9 mouse cellular contexts compared by ENCODE assay signal in the genomic region with DNA sequence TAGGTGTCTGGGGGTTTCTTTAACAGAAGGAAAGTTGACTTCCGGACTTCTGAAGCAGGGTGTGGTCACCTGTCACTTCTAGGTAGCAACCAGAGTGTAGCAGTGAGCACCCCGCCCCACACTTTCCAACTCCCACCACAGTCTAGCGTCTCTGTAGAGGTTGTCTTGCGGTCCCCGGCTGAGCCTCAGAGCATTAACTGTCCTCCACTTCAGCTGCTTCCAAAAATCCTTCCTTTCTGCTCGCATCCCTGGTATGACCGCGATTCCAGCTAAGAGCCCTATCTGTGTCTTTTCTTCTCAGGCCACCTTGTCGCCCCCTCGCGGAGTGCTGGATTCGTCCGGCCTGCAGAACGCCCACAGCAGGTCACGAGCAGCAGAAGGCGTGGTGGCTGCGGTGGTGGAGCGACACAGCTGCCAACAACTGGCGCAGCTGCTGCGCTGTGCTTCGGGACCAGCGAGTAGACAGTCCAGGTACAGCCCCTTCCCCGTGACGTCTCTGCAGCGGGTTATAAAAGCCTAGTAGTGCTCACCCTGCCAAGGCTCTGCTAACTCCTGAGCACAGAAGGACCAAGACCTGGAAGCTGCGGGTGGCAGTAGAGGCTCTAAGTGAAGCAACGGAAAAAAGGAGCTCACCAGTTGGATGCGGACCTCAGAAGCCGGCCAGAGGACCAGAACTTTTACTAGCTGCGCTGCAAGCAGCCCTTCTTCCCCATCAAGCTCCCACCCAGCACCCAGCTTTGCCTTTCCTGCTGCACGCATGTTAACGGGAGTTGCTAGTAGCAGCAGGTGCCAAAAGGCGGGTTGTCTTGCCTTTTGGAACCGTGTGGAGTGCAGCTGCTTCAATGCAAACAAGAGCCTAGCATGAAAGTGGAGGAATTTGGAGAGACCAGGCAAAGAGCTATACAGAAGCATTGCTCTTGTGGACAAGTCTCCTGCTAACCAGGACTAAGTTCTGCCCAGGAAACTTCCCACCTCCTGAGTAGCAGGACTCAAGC. TPM values are rescaled to one million over a fixed set of nuclear protein-coding genes. Genes with fewer than 3 reads are reported as not detected.
DNase-seq lines count a peak whose midpoint lies in the region; ATAC-seq lines count a peak whose summit lies in the region.
"Had no signal": no experiment of that assay in that cellular context is flagged by ENCODE, and none has a peak within 500 bp of the region (broad histone marks: within the 10 kb centered on the region; RNA-seq: fewer than 3 reads in every experiment).

No protein-coding gene starts in this region.

- peak; percentile 47 to 60 for DNase-seq in layer of hippocampus, postnatal 10 days (ENCODE audit: low spot score in 2 of 2)
- DNase-seq in layer of hippocampus, adult 8-10 months (ENCODE audit: low spot score in 2 of 2): no peak
- DNase-seq in cerebellum, postnatal 14 days: peak; percentile 67 to 68
- peak; percentile 32 to 45 for DNase-seq in left cerebral cortex, postnatal 14 days (ENCODE audit: low spot score in 2 of 2)
- peak; percentile 91 for DNase-seq in midbrain, embryonic 11.5 days (ENCODE audit: low spot score, missing footprints)
- no peak for DNase-seq in urinary bladder, adult 2 months (ENCODE audit: low spot score)

- no peak overlapping the region for H3K27ac ChIP-seq in midbrain, embryonic 11.5 days (ENCODE audit: low read depth, low read length)

- H3K4me3 ChIP-seq in midbrain, embryonic 11.5 days (ENCODE audit: low read depth, low read length): peak overlapping the region; percentile 30
- H3K4me3 ChIP-seq: myocyte had no signal

- H3K36me3 ChIP-seq in midbrain, embryonic 11.5 days (ENCODE audit: control insufficient read depth, insufficient read depth, low read length): no peaks in the 10 kb centered on the region

- H3K9me3 ChIP-seq in midbrain, embryonic 11.5 days (ENCODE audit: control insufficient read depth, low read length): no peaks in the 10 kb centered on the region

- peak overlapping the region; percentile 27 for H3K9ac ChIP-seq in midbrain, embryonic 11.5 days (ENCODE audit: low read length)

- H3K4me2 ChIP-seq in midbrain, embryonic 11.5 days: peak overlapping the region; percentile 71

- WGBS in midbrain, embryonic 11.5 days: 2% methylated on average over 34 of the region's 34 CpGs

- H3K4me1 ChIP-seq in midbrain, embryonic 11.5 days (ENCODE audit: control insufficient read depth, insufficient read depth, low read length): 0 out of 2 replicates have a peak, but pooled peaks cover 2% of the 10 kb centered on the region

- H3K27me3 ChIP-seq in midbrain, embryonic 11.5 days (ENCODE audit: control insufficient read depth, insufficient read depth, low read length): peaks cover 37% of the 10 kb centered on the region

- ATAC-seq in frontal cortex, adult (ENCODE audit: low TSS enrichment): peak; percentile 60
- ATAC-seq in midbrain, embryonic 11.5 days (ENCODE audit: low FRiP score): peak; percentile 51
- ATAC-seq in activated CD4-positive, CD25-positive, alpha-beta regulatory T cell, adult 4 months: no peak

- intact Hi-C loops in left cerebral cortex, postnatal 14 days (cut with DNase I): no loop called here

RNA-seq across cellular contexts. Expression of gene Tacr1, which starts 0.7 kb away (rescaled TPM):
- total RNA-seq in layer of hippocampus, postnatal 10 days (2021): 1 to 10 TPM; 3.0 to 3.7 TPM
- total RNA-seq in layer of hippocampus, adult 8-10 months (2022): 1 to 10 TPM; 1.5 to 2.7 (median 2.3) TPM
- total RNA-seq in left cerebral cortex, postnatal 14 days (2021): 1 to 10 TPM; 2.2 to 2.7 TPM
- 1.2 and 1.9 TPM in 2 replicates for polyA plus RNA-seq in midbrain, embryonic 11.5 days (2014; fragmentation: Nextera tagmentation; extraction: Ambion mirVana)
- polyA plus RNA-seq in urinary bladder, adult 2 months (2012; rRNA removed): 0.65 and 0.91 TPM in 2 replicates
- not detected for polyA plus RNA-seq in activated CD4-positive, CD25-positive, alpha-beta regulatory T cell, adult 4 months (2017; shearing (Covaris generic))
- polyA plus RNA-seq: myocyte had no signal

Comparison
In these comparisons a context has a peak if more than half of its experiments do, and no peak if none do; other contexts are left out.
1. DNase-seq: peak in layer of hippocampus, postnatal 10 days (2 of 2), cerebellum, postnatal 14 days (2 of 2), left cerebral cortex, postnatal 14 days (2 of 2) and midbrain, embryonic 11.5 days (single experiment); none in layer of hippocampus, adult 8-10 months (0 of 2) and urinary bladder, adult 2 months (single experiment).